Mouse (Mus musculus) G1E (cell line): ENCODE results near the gene Tmub2.

ENCODE experiments used
- CTCF ChIP-seq: IDR thresholded peaks from 2 replicates; pipeline ENCODE4 v1.5.1; 2012; ENCODE audit warnings: low read depth, low read length, inconsistent platforms, mixed read lengths
- GATA1 ChIP-seq: IDR thresholded peaks from 2 replicates; pipeline ENCODE4 v1.6.1; 2012; ENCODE audit warnings: borderline replicate concordance, low read length, inconsistent platforms, mixed read lengths
- GATA2 ChIP-seq: IDR thresholded peaks from 2 replicates; pipeline ENCODE4 v1.6.1; 2012; ENCODE audit warnings: low read depth, low read length, inconsistent platforms, borderline replicate concordance
- POLR2AphosphoS5 ChIP-seq: IDR thresholded peaks from 2 replicates; pipeline ENCODE4 v1.6.1; 2012; ENCODE audit warnings: low read depth, low read length, inconsistent platforms; ENCODE audit not compliant: insufficient replicate concordance
- TAL1 ChIP-seq: conservative IDR thresholded peaks from 2 replicates; pipeline ENCODE4 v1.6.1; 2012; ENCODE audit warnings: low read depth, low read length, inconsistent platforms, mixed read lengths

DNA sequence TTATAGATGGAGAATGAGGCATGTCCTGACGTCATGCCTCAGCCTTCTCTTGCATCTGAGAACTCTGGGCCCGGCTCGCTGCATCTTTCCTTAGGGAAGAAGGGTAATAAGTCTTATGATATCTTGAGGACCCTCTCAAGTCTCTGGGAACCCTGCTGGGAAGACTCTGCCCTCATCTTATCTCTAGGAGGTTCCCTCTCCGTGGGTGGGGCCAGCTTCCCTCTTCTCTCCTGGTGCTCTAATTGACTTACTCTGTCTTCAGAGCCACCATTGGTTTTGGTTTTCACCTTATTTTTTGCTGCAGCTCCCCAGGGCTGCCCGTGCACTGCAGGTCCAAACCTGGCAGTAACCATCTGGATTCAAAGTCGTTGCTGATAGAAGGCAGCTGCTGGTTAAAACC is 26.6 kb upstream of the Tmub2 start:
- no peak for TF ChIP-seq CTCF
- no peak for TF ChIP-seq GATA1
- TF ChIP-seq POLR2AphosphoS5 = no peak
- no peak for TF ChIP-seq TAL1
- no peak for TF ChIP-seq GATA2
